Mouse (Mus musculus): ENCODE data around the gene Slc6a13. TPM values are rescaled to one million over a fixed set of nuclear protein-coding genes. Genes with fewer than 3 reads are reported as not detected.

Slc6a13 gene
- total and polyA plus RNA-seq, 3 experiments: 9.6 to 17.4 (median 15.4) TPM

- no peaks in the 10 kb centered on the region for H3K9me3 ChIP-seq (replicated peaks; ENCODE audit: low read length)
- H3K4me1 ChIP-seq (ENCODE audit: control insufficient read depth in 1 of 2, insufficient read depth in 2 of 2): peaks cover 11 to 29% of the 10 kb centered on the region in 2 experiments
- H3K9ac ChIP-seq (ENCODE audit: insufficient read depth, low read depth): no peak overlapping the region
- TF ChIP-seq BHLHE40 (IDR thresholded peaks at IDR 0.05; ENCODE audit: low read depth, low read length) (no peak), UBTF (IDR thresholded peaks at IDR 0.05; ENCODE audit: low read depth, low read length) (no peak), CTCF (conservative IDR thresholded peaks at IDR 0.05 in 1 of 2, IDR thresholded peaks at IDR 0.05 in 1 of 2; ENCODE audit: low read depth in 2 of 2, low read length in 2 of 2) (no peak), ZNF384 (IDR thresholded peaks at IDR 0.05; ENCODE audit: low read depth, low read length) (no peak), TBP (conservative IDR thresholded peaks at IDR 0.05; ENCODE audit: low read depth, low read length) (no peak), MAZ (IDR thresholded peaks at IDR 0.05; ENCODE audit: low read depth, low read length) (no peak), ZKSCAN1 (IDR thresholded peaks at IDR 0.05; ENCODE audit: borderline replicate concordance, low read depth, low read length) (no peak), ETS1 (conservative IDR thresholded peaks at IDR 0.05; ENCODE audit: low read depth, low read length) (no peak), SIN3A (IDR thresholded peaks at IDR 0.05; ENCODE audit: low read length) (no peak)
- H3K79me2 ChIP-seq (replicated peaks; ENCODE audit: control insufficient read depth, extremely low read depth, insufficient read depth, poor library complexity, severe bottlenecking): no peaks in the 10 kb centered on the region
- dilution Hi-C loops (cut with MboI; ENCODE audit: extremely low pct_ligation_motif_present, extremely low pct_unique_long_range_greater_than_20kb, low sequenced_read_pairs) (no loop called here), in situ Hi-C loops (cut with MboI; ENCODE audit: low pct_ligation_motif_present, low pct_unique_long_range_greater_than_20kb, low sequenced_read_pairs) (loop anchor here (5.0 to 10.0 kb wide), 2 partner anchors 149 to 199 kb away; no protein-coding TSS in a partner anchor)
- peaks cover 0 to 13% of the 10 kb centered on the region in 2 experiments for H3K36me3 ChIP-seq (replicated peaks in 1 of 2; ENCODE audit: control insufficient read depth in 1 of 2, insufficient read depth in 1 of 2, low read length in 1 of 2)
- peaks cover 17% of the 10 kb centered on the region for H3K27me3 ChIP-seq (replicated peaks)
- peak overlapping the region; percentile 26; the same call in 1 of the 2 replicates for H3K4me2 ChIP-seq (ENCODE audit: insufficient read depth, low read depth, poor library complexity, severe bottlenecking)
- H3K4me3 ChIP-seq (replicated peaks in 1 of 3; ENCODE audit: low read depth in 2 of 3, low read length in 2 of 3, poor library complexity in 1 of 3): peak overlapping the region in 1 of 3 experiments; percentile 68
- peak overlapping the region; percentile 34; the same call in 1 of the 2 replicates for H3K27ac ChIP-seq (ENCODE audit: insufficient read depth, low read depth)
- no peak for DNase-seq (ENCODE audit: extremely low read depth)
These were observed 35.8 kb downstream of the Slc6a13 start for GRCm38 (mm10) chr6:121335841-121336240.

GRCm38 (mm10) chr6:121336558-121336957 lies 36.5 kb downstream of the Slc6a13 start:
- H3K9ac ChIP-seq (ENCODE audit: insufficient read depth, low read depth): peak overlapping the region; percentile 70
- H3K36me3 ChIP-seq (replicated peaks in 1 of 2; ENCODE audit: control insufficient read depth in 1 of 2, insufficient read depth in 1 of 2, low read length in 1 of 2): peaks cover 0 to 13% of the 10 kb centered on the region in 2 experiments
- DNase-seq (ENCODE audit: extremely low read depth): peak; percentile 94
- no peaks in the 10 kb centered on the region for H3K79me2 ChIP-seq (replicated peaks; ENCODE audit: control insufficient read depth, extremely low read depth, insufficient read depth, poor library complexity, severe bottlenecking)
- dilution Hi-C loops (cut with MboI; ENCODE audit: extremely low pct_ligation_motif_present, extremely low pct_unique_long_range_greater_than_20kb, low sequenced_read_pairs) (no loop called here), in situ Hi-C loops (cut with MboI; ENCODE audit: low pct_ligation_motif_present, low pct_unique_long_range_greater_than_20kb, low sequenced_read_pairs) (loop anchor here (5.0 to 10.0 kb wide), 2 partner anchors 149 to 198 kb away; no protein-coding TSS in a partner anchor)
- peak overlapping the region; percentile 68 to 80 (median 77) for H3K4me3 ChIP-seq (replicated peaks in 1 of 3; ENCODE audit: low read depth in 2 of 3, low read length in 2 of 3, poor library complexity in 1 of 3)
- no peaks in the 10 kb centered on the region for H3K9me3 ChIP-seq (replicated peaks; ENCODE audit: low read length)
- H3K27ac ChIP-seq (ENCODE audit: insufficient read depth, low read depth): peak overlapping the region; percentile 39; the same call in 1 of the 2 replicates
- H3K4me1 ChIP-seq (ENCODE audit: control insufficient read depth in 1 of 2, insufficient read depth in 2 of 2): peaks cover 14 to 36% of the 10 kb centered on the region in 2 experiments
- H3K27me3 ChIP-seq (replicated peaks): peaks cover 11% of the 10 kb centered on the region
- H3K4me2 ChIP-seq (ENCODE audit: insufficient read depth, low read depth, poor library complexity, severe bottlenecking): peak overlapping the region; percentile 26; the same call in 1 of the 2 replicates
- TF ChIP-seq CHD2 (IDR thresholded peaks at IDR 0.05; ENCODE audit: low read length): peak; percentile 90
- peak; percentile 81 for TF ChIP-seq POLR2A (IDR thresholded peaks at IDR 0.05; ENCODE audit: low read depth, low read length)
- no peak for TF ChIP-seq MAFK (IDR thresholded peaks at IDR 0.05; ENCODE audit: insufficient replicate concordance, low read length)
- TF ChIP-seq USF2 (conservative IDR thresholded peaks at IDR 0.05; ENCODE audit: low read depth, low read length): no peak
- no peak for TF ChIP-seq EP300 (IDR thresholded peaks at IDR 0.05; ENCODE audit: low read length)
- TF ChIP-seq MYC (IDR thresholded peaks at IDR 0.05; ENCODE audit: low read depth, low read length): no peak
- TF ChIP-seq MAZ (IDR thresholded peaks at IDR 0.05; ENCODE audit: low read depth, low read length): no peak
- TF ChIP-seq BHLHE40 (IDR thresholded peaks at IDR 0.05; ENCODE audit: low read depth, low read length): 0 out of 2 replicates have a peak, but pooled peaks have one; percentile 5
- TF ChIP-seq SIN3A (IDR thresholded peaks at IDR 0.05; ENCODE audit: low read length): 0 out of 2 replicates have a peak, but pooled peaks have one; percentile 20
- peak; percentile 25; the same call in 1 of the 2 replicates for TF ChIP-seq POLR2AphosphoS2 (IDR thresholded peaks at IDR 0.05; ENCODE audit: low read depth, low read length)
- TF ChIP-seq KAT2A (IDR thresholded peaks at IDR 0.05; ENCODE audit: insufficient replicate concordance, low read length): no peak
- peak; percentile 34; the same call in 1 of the 2 replicates for TF ChIP-seq ZMIZ1 (IDR thresholded peaks at IDR 0.05; ENCODE audit: low read depth, low read length)
- TF ChIP-seq HCFC1 (IDR thresholded peaks at IDR 0.05; ENCODE audit: low read depth, low read length): peak; percentile 81
- no peak for TF ChIP-seq ETS1 (conservative IDR thresholded peaks at IDR 0.05; ENCODE audit: low read depth, low read length)
- TF ChIP-seq ZKSCAN1 (IDR thresholded peaks at IDR 0.05; ENCODE audit: borderline replicate concordance, low read depth, low read length): no peak
- peak; percentile 23; the same call in 1 of the 2 replicates for TF ChIP-seq IRF4 (IDR thresholded peaks at IDR 0.05; ENCODE audit: low read depth, low read length)
- TF ChIP-seq CTCF (conservative IDR thresholded peaks at IDR 0.05 in 1 of 2, IDR thresholded peaks at IDR 0.05 in 1 of 2; ENCODE audit: low read depth in 2 of 2, low read length in 2 of 2): no peak
- peak; percentile 32; the same call in 1 of the 2 replicates for TF ChIP-seq MXI1 (IDR thresholded peaks at IDR 0.05; ENCODE audit: low read depth, low read length)
- no peak for TF ChIP-seq JUN (IDR thresholded peaks at IDR 0.05; ENCODE audit: insufficient read depth, low read depth, low read length)
- no peak for TF ChIP-seq GABPA (IDR thresholded peaks at IDR 0.05; ENCODE audit: insufficient replicate concordance, low read depth, low read length)
- peak; percentile 82 for TF ChIP-seq NELFE (IDR thresholded peaks at IDR 0.05; ENCODE audit: low read depth, low read length)
- TF ChIP-seq E2F4 (IDR thresholded peaks at IDR 0.05; ENCODE audit: insufficient replicate concordance, low read depth, low read length): no peak
- no peak for TF ChIP-seq RCOR1 (conservative IDR thresholded peaks at IDR 0.05; ENCODE audit: low read depth, low read length)
- no peak for TF ChIP-seq UBTF (IDR thresholded peaks at IDR 0.05; ENCODE audit: low read depth, low read length)
- TF ChIP-seq RAD21 (IDR thresholded peaks at IDR 0.05; ENCODE audit: low read depth, low read length): no peak
- no peak for TF ChIP-seq JUND (conservative IDR thresholded peaks at IDR 0.05; ENCODE audit: low read depth, low read length)
- peak; percentile 40; the same call in 1 of the 2 replicates for TF ChIP-seq TCF12 (IDR thresholded peaks at IDR 0.05; ENCODE audit: low read depth, low read length)
- peak; percentile 92 for TF ChIP-seq ELF1 (IDR thresholded peaks at IDR 0.05; ENCODE audit: low read depth, low read length)

All from CH12.LX (cell line).